Mouse (Mus musculus): ENCODE results near the gene Irf9. TPM values are rescaled to one million over a fixed set of nuclear protein-coding genes. Genes with fewer than 3 reads are reported as not detected.

Gene Irf9
- total and polyA plus RNA-seq, 2 experiments from 2014 or later, result 7.3 to 14.8 TPM

DNA sequence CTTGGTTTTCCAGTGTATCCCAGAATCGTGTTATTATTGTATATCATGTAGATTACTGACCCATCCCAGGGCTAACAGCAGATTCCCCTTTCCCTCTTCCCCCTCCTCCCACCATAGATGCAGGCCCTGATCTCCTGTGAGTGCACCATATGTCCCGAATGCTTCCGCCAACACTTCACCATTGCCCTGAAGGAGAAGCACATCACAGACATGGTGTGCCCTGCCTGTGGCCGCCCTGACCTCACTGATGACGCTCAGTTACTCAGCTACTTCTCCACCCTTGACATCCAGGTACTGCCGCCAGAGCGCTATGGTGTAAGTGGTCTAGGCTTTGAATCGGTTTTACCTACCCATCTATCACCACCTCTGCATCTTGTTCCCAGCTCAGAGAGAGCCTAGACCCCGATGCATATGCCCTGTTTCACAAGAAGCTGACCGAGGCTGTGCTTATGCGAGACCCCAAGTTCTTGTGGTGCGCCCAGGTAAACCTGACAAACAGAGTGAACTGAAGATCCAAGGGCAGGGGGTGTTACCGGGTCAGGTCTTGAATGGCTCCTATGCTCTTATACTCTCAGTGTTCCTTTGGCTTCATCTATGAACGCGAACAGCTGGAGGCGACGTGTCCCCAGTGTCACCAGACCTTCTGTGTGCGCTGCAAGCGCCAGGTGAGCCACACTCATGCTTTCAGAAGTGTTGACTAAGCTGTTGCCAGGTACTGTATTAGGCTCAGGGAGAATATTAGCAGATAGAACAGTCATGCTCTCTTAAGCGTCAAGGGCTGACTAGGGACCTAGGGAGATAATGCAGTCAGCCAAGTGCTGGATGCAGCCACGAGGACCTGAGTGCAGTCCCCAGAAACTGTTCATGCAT is 4.6 kb upstream of the Irf9 start:
- no peaks in the 10 kb centered on the region for H3K27me3 ChIP-seq (ENCODE audit: insufficient read depth, low read length)
- H3K36me3 ChIP-seq (ENCODE audit: insufficient read depth, low read length), result peaks cover 75% of the 10 kb centered on the region
- no peak overlapping the region for H3K4me2 ChIP-seq (ENCODE audit: low read depth, low read length)
- no peak overlapping the region for H3K27ac ChIP-seq
- no peaks in the 10 kb centered on the region for H3K4me1 ChIP-seq (ENCODE audit: insufficient read depth, low read length)
- ATAC-seq (no peak), DNase-seq (ENCODE audit: low spot score) (no peak)
- H3K9ac ChIP-seq (replicated peaks; ENCODE audit: low read length), result no peak overlapping the region
- no peak for TF ChIP-seq CTCF (IDR thresholded peaks at IDR 0.05; ENCODE audit: low read depth)
- WGBS, result 94% methylated on average over 21 of the region's 21 CpGs
- H3K9me3 ChIP-seq (ENCODE audit: low read length), result no peaks in the 10 kb centered on the region
- H3K4me3 ChIP-seq (ENCODE audit: low read length), result no peak overlapping the region

- H3K4me3 ChIP-seq (ENCODE audit: low read length), result peak overlapping the region; percentile 29
- peaks cover 61% of the 10 kb centered on the region for H3K36me3 ChIP-seq (ENCODE audit: insufficient read depth, low read length)
- H3K4me2 ChIP-seq (ENCODE audit: low read depth, low read length), result peak overlapping the region; percentile 50
- WGBS, result 23% methylated on average over 19 of the region's 19 CpGs
- no peaks in the 10 kb centered on the region for H3K9me3 ChIP-seq (ENCODE audit: low read length)
- H3K27me3 ChIP-seq (ENCODE audit: insufficient read depth, low read length), result no peaks in the 10 kb centered on the region
- peak; percentile 93 for ATAC-seq
- H3K27ac ChIP-seq, result peak overlapping the region; percentile 62
- peak; percentile 94 for TF ChIP-seq CTCF (IDR thresholded peaks at IDR 0.05; ENCODE audit: low read depth)
- peak overlapping the region; percentile 33; the same call in 1 of the 2 replicates for H3K9ac ChIP-seq (replicated peaks; ENCODE audit: low read length)
- DNase-seq (ENCODE audit: low spot score), result peak; percentile 93
- H3K4me1 ChIP-seq (ENCODE audit: insufficient read depth, low read length), result no peaks in the 10 kb centered on the region
Observed at GRCm38 (mm10) chr14:55603633-55604576, 534 bp downstream of the Irf9 start.

DNA sequence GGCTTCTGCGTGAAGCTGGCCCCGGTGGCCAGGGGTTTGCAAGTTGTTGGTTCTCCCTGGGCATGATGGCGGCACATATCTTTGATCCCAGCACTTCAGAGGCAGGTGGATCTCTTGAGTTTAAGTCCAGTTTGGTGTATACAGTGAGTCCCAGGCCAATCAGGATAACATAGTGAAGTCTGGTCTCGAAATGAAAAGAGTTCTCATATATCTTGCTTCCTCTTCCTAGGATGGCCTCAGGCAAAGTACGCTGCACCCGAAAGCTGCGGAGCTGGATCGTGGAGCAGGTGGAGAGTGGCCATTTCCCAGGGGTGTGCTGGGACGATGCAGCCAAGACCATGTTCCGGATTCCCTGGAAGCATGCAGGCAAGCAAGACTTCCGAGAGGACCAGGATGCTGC is 1.5 kb downstream of the Irf9 start:
- ATAC-seq, result no peak
- no peaks in the 10 kb centered on the region for H3K9me3 ChIP-seq (ENCODE audit: low read length)
- no peak overlapping the region for H3K4me3 ChIP-seq (ENCODE audit: low read length)
- H3K4me1 ChIP-seq (ENCODE audit: insufficient read depth, low read length), result no peaks in the 10 kb centered on the region
- H3K27ac ChIP-seq, result no peak overlapping the region
- WGBS, result 91% methylated on average over 11 of the region's 11 CpGs
- H3K27me3 ChIP-seq (ENCODE audit: insufficient read depth, low read length), result no peaks in the 10 kb centered on the region
- no peak for DNase-seq (ENCODE audit: low spot score)
- H3K9ac ChIP-seq (replicated peaks; ENCODE audit: low read length), result no peak overlapping the region
- peak overlapping the region; percentile 50 for H3K4me2 ChIP-seq (ENCODE audit: low read depth, low read length)
- H3K36me3 ChIP-seq (ENCODE audit: insufficient read depth, low read length), result peaks cover 58% of the 10 kb centered on the region
- TF ChIP-seq CTCF (IDR thresholded peaks at IDR 0.05; ENCODE audit: low read depth), result no peak

DNA sequence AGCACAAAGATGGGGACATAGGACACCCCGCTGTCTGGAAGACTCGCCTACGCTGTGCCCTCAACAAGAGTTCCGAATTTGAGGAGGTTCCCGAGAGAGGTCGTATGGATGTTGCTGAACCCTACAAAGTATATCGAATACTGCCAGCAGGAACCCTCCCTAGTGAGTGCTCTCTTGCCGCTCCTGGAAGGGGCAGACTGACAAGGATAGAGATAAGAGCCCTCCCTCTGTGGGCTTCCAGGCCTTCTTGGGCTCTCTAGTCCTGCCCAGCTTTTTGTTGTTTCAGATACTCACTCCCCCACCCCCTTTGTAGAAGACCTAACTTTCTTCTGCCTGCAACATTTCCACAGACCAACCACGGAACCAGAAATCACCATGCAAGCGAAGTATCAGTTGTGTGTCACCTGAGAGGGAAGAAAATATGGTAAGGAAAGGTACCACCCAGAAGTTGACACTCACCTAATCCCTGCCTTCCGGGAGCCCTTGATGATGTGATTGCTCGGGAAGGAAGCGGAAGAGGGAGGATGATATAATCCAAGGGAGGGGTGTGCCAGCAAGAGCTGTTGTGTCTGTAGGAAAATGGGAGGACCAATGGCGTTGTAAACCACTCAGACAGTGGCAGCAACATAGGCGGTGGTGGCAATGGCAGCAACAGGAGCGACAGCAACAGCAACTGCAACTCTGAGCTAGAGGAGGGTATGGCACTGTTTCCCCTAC is 2.5 kb downstream of the Irf9 start:
- ATAC-seq (no peak), DNase-seq (ENCODE audit: low spot score) (no peak)
- Histone ChIP-seq H3K4me3 (ENCODE audit: low read length) (no peak overlapping the region), H3K4me2 (ENCODE audit: low read depth, low read length) (no peak overlapping the region), H3K9me3 (ENCODE audit: low read length) (no peaks in the 10 kb centered on the region), H3K36me3 (ENCODE audit: insufficient read depth, low read length) (peaks cover 50% of the 10 kb centered on the region), H3K4me1 (ENCODE audit: insufficient read depth, low read length) (no peaks in the 10 kb centered on the region), H3K27ac (no peak overlapping the region), H3K9ac (replicated peaks; ENCODE audit: low read length) (no peak overlapping the region), H3K27me3 (ENCODE audit: insufficient read depth, low read length) (no peaks in the 10 kb centered on the region)
- no peak for TF ChIP-seq CTCF (IDR thresholded peaks at IDR 0.05; ENCODE audit: low read depth)
- WGBS, result 93% methylated on average over 16 of the region's 16 CpGs

DNA sequence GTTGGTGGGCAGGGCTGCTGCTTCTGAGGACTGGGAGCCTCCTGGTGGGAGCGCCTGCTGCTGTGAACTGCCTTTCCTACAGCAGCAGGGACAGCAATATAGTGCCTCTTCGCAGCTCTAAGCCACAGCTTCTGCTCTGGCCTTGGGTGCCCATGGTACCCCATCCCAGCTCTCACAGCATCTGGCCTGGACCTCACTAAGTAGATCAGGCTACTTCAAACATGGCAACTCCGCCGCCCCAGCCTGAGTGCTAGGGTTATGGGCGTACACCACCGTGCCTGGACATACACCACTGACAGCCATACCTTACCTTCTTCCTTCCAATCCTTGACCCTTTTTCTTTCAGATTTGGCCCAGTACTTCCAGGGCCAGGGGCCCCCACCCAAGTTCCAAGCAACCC is 5.0 kb downstream of the Irf9 start:
- H3K27me3 ChIP-seq (ENCODE audit: insufficient read depth, low read length), result no peaks in the 10 kb centered on the region
- TF ChIP-seq CTCF (IDR thresholded peaks at IDR 0.05; ENCODE audit: low read depth), result no peak
- H3K4me3 ChIP-seq (ENCODE audit: low read length), result no peak overlapping the region
- H3K4me1 ChIP-seq (ENCODE audit: insufficient read depth, low read length), result no peaks in the 10 kb centered on the region
- H3K9ac ChIP-seq (replicated peaks; ENCODE audit: low read length), result no peak overlapping the region
- WGBS, result 95% methylated on average over 6 of the region's 6 CpGs
- no peak for DNase-seq (ENCODE audit: low spot score)
- peaks cover 31% of the 10 kb centered on the region for H3K36me3 ChIP-seq (ENCODE audit: insufficient read depth, low read length)
- H3K27ac ChIP-seq, result no peak overlapping the region
- no peak overlapping the region for H3K4me2 ChIP-seq (ENCODE audit: low read depth, low read length)
- no peaks in the 10 kb centered on the region for H3K9me3 ChIP-seq (ENCODE audit: low read length)
- ATAC-seq, result no peak

DNA sequence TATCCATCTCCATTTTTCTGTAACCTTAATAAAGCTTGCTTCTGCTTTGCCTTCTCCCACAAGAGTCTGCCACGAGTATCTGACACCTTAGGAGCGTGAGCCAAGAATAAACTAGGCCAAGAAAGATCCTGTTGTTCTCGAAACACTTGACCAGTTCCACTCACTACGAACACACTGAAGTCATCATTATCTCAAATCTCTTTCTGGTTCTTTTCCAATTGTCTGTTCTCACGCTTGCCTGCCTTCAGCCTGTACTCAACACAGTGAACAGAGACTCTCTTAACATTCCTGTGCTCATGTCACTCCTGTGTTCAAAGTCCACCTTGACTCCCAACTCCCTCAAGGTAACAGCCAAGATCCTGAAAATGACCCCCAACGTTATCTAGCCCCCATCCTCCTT is 10.0 kb downstream of the Irf9 start:
- Histone ChIP-seq H3K27ac (no peak overlapping the region), H3K4me3 (ENCODE audit: low read length) (no peak overlapping the region), H3K9ac (replicated peaks; ENCODE audit: low read length) (no peak overlapping the region), H3K36me3 (ENCODE audit: insufficient read depth, low read length) (peaks cover 10% of the 10 kb centered on the region; the same call in 1 of the 2 replicates), H3K9me3 (ENCODE audit: low read length) (no peaks in the 10 kb centered on the region), H3K27me3 (ENCODE audit: insufficient read depth, low read length) (no peaks in the 10 kb centered on the region), H3K4me2 (ENCODE audit: low read depth, low read length) (no peak overlapping the region), H3K4me1 (ENCODE audit: insufficient read depth, low read length) (no peaks in the 10 kb centered on the region)
- ATAC-seq (no peak), DNase-seq (ENCODE audit: low spot score) (no peak)
- WGBS, result 65% methylated on average over 6 of the region's 6 CpGs
- TF ChIP-seq CTCF (IDR thresholded peaks at IDR 0.05; ENCODE audit: low read depth), result no peak
